Mouse (Mus musculus): Measurements from ENCODE around the gene Styk1. TPM values are rescaled to one million over a fixed set of nuclear protein-coding genes. Genes with fewer than 3 reads are reported as not detected.

Gene Styk1
- total RNA-seq (2023), result not detected

DNA sequence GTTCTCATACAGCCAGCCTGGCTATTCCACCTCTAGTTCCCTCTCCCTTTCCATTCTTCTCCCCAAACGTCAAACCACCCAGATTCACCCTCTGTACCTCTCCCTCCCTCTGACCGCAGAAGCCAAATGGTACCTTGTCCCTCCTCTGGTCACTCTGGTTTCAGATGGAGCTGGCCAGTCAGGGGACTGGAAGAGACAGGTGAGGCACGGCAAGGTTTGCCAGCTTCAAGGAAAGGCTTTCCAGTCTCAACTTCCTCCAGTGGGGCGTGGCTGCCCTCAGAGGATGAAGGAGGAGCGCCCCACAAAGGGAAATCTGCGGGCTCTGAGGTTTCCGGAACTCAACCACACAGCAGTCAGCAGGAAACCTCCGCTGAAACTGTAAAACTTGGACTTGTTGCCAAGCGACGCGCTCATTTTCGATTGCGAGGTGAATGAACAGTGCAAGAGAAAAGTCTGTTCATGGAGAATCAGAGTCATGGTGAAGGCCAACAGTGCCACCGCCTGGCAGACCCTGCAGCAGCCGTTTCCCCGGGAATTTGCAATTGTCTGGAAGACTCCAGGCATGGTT lies at the start of gene Styk1:
TSS of gene Styk1 (minus strand) at position 246 of the 568 bp plus-strand sequence.

DNA sequence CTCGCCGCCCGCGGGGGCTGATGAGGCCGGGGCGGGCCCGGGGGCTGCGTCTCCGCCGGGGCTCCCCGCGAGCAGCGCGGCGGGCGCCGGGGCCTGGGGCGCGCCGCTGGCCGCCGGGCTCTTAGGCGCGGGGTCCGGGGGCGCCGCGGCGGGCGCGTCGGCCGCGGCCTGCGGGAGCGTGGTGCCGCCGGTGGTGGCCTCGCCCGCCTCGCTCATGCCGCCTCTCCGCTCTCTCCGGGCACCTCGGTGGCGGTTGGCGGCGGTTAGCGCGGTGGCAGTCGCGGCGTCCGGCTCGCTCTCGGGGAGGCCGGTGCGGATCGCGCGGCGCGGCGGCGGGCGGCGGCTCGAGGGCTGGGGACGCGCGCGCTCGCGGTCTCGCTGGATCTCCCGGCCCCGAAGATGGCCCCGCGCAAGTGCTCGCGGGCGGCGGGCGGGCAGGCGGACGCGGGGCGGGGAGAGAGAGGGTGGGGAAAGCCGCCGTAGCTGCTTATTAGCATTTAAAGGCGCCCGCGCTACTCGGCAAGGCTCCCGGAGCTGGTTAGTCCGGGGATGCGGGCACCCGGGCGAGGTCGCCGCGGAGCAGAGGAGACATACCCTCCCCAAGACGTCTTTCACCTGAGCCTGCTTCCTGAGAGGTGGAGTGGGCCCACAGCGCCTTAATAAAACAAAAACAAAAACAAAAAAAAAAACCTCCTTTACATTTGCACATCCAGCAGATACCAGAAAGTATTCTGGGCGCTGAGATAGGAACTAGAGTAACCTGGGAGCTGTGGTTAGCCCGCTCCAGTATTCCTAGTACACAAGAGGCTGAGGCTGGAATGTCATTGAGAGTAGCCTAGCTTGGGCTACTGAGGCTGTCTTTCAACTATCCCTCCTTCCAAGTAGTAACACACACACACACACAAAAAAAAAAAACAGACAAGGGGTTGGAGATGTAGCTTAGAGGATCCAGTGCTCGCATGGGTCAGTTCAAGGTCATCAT lies 34.9 kb upstream of the Styk1 start, which contains the start of gene Ybx3:
TSS of gene Ybx3 (minus strand) at position 437 of the 982 bp plus-strand sequence.

DNA sequence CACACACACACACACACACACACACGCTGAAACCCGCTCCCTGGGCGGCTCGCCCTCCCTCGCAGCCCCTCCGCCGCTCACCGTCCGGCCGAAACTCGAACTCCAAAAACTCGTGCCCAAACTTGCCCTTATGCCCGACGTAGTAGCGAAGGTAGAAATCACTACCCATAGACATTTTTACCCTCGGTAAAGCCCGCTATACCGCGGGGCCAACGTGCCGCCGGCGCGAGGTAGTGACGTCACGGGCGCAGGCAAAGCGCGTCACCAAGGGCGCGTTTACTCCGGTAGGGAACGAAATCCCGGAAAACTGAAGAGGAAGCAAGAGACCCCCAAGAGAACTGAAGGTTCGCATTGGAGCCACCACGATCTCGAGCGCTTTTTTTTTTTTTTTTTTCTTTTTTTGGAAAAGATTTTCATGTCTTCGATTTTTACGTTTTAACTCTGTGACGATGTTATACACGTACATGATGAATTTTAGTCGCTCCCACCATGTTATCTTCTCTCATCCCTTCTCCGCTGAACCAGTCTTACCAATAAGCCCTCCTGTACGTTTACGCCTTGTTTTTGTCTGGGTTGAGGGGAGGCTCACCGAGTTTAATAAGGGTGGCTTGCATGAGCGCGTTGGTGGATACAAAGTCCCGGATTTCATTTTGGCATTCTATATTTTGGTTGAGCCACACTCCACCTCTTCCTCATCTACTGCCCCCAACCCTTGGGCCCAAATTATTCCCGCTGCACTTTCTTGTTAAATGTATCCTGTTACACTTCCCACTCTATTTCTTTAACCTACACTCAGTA lies 60.2 kb downstream of the Styk1 start, which contains the start of gene Magohb:
TSS of gene Magohb (minus strand) at position 254 of the 798 bp plus-strand sequence.

Other genes with a start within 250 kb of the Styk1 start
- gene Klra2, start 106.2 kb downstream of the Styk1 start, total RNA-seq (2023), result not detected
- 10 to 100 TPM; 11.9 to 12.9 TPM for gene Magohb, start 60.4 kb downstream of the Styk1 start, total RNA-seq (2023)
- gene Ybx3, start 34.9 kb upstream of the Styk1 start, total RNA-seq (2023), result 10 to 100 TPM; 24.6 to 37.9 TPM
- gene 5430401F13Rik, start 132.8 kb upstream of the Styk1 start, total RNA-seq (2023), result not detected
- not detected for gene Gm6619, start 132.8 kb upstream of the Styk1 start, total RNA-seq (2023)

Measured in T-cell, adult 66 days (primary cell).